Mouse (Mus musculus) lung, embryonic 15.5 days (tissue): ENCODE results near the gene Palm2. TPM values are rescaled to one million over a fixed set of nuclear protein-coding genes. Genes with fewer than 3 reads are reported as not detected.
A peak's percentile ranks its signal among the peaks of the same experiment; 100 is the strongest.

ENCODE experiments used
- ATAC-seq: fragments of 200-750 bp; cut with Nextera tagmentation; 2 replicates; pipeline ENCODE4 v1.8.0; 2017; ENCODE audit warnings: moderate number of reproducible peaks, borderline replicate concordance; ENCODE audit not compliant: low FRiP score, low TSS enrichment; ENCODE audit errors: extremely low read depth
- H3K27ac ChIP-seq: fragments of 300-500 bp; sonication (generic); 2 replicates; pipeline ENCODE4 v1.5.1; 2015; ENCODE audit warnings: moderate library complexity, mild to moderate bottlenecking, inconsistent platforms
- H3K27me3 ChIP-seq: fragments of 300-500 bp; sonication (generic); 2 replicates; pipeline ENCODE4 v1.6.1; 2015; ENCODE audit warnings: inconsistent platforms
- H3K36me3 ChIP-seq: fragments of 300-500 bp; sonication (generic); 2 replicates; pipeline ENCODE4 v1.6.1; 2015; ENCODE audit warnings: inconsistent platforms
- H3K4me1 ChIP-seq: fragments of 300-500 bp; sonication (generic); 2 replicates; pipeline ENCODE4 v1.6.1; 2015; ENCODE audit warnings: inconsistent platforms
- H3K4me2 ChIP-seq: fragments of 300-500 bp; sonication (generic); 2 replicates; pipeline ENCODE4 v1.6.1; 2015; ENCODE audit warnings: inconsistent platforms, mild to moderate bottlenecking, moderate library complexity
- H3K4me3 ChIP-seq: fragments of 300-500 bp; sonication (generic); 2 replicates; pipeline ENCODE4 v1.5.1; 2015; ENCODE audit warnings: mild to moderate bottlenecking, inconsistent platforms
- H3K9ac ChIP-seq: fragments of 300-500 bp; sonication (generic); 2 replicates; pipeline ENCODE4 v1.6.1; 2015; ENCODE audit warnings: inconsistent platforms
- H3K9me3 ChIP-seq: fragments of 300-500 bp; sonication (generic); 2 replicates; pipeline ENCODE4 v1.6.1; 2016; ENCODE audit warnings: inconsistent platforms
- WGBS: fragments of 180-500 bp; shearing (Covaris S2); methylation state at CpG from one replicate; pipeline ENCODE4 v1.1.7; 2015; 5-methylcytosine and 5-hydroxymethylcytosine counted together
- polyA plus RNA-seq: library from polyadenylated mRNA; unstranded; fragments of >200 nt; fragmentation: Nextera tagmentation; extraction: Ambion mirVana; gene quantifications from 2 replicates; pipeline ENCODE4 v1.2.1, GENCODE M21; 2015

Gene Palm2
- polyA plus RNA-seq, 1 experiment from 2014 or later = 8.0 TPM

GRCm38 (mm10) chr4:57515356-57515755 lies 81.3 kb downstream of the Palm2 start:
- Histone ChIP-seq H3K9ac (no peak overlapping the region), H3K36me3 (no peaks in the 10 kb centered on the region), H3K27me3 (no peaks in the 10 kb centered on the region), H3K4me2 (no peak overlapping the region), H3K4me3 (no peak overlapping the region), H3K27ac (no peak overlapping the region), H3K9me3 (no peaks in the 10 kb centered on the region), H3K4me1 (no peaks in the 10 kb centered on the region)
- ATAC-seq = no peak
- 49% methylated on average over 2 of the region's 2 CpGs for WGBS

DNA sequence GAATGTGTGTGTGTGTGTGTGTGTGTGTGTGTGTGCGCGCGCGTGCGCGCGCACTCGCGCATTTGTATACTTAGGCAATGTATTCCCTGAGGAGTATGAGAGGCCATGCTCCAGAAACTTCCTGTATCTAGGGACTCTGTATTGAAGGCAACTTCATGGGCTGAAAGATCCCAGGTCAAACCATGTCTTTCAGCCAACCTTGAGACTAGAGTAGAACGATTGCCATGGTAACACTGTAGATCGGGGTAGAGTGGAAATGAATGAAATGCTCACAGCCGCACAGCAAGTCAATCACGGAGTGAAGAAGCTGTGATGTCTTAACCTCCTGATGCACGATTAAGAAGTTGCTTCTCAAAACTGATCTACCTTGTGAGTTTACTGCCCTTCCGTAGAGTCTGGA lies 89.4 kb downstream of the Palm2 start:
- H3K4me2 ChIP-seq = no peak overlapping the region
- peaks cover 21% of the 10 kb centered on the region for H3K4me1 ChIP-seq
- H3K27me3 ChIP-seq = no peaks in the 10 kb centered on the region
- no peaks in the 10 kb centered on the region for H3K36me3 ChIP-seq
- H3K9ac ChIP-seq = no peak overlapping the region
- H3K9me3 ChIP-seq = no peaks in the 10 kb centered on the region
- 92% methylated on average over 15 of the region's 15 CpGs for WGBS
- no peak overlapping the region for H3K27ac ChIP-seq
- no peak for ATAC-seq
- H3K4me3 ChIP-seq = no peak overlapping the region

DNA sequence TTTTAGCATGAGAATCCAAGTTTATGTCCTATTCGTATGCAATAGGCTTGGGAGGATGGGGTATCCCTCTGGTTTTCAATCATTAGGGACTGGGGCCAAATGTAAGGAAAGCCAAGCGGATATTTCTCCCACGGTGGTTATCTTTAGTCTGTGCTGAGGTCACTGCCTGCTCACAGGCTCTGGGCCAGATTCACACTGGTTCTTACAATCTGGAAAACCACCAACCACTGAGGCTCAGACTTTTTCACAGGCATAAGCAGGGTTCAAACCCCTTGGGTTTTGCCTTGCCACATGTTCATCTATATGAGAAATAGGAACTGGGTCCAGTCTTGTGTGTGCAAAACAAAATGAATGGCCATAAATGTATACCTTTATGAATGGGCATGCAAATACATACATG lies 90.4 kb downstream of the Palm2 start:
- peak; percentile 45; the same call in 1 of the 2 replicates for ATAC-seq
- peaks cover 21% of the 10 kb centered on the region for H3K4me1 ChIP-seq
- 44% methylated on average over 3 of the region's 3 CpGs for WGBS
- no peaks in the 10 kb centered on the region for H3K36me3 ChIP-seq
- H3K9ac ChIP-seq = no peak overlapping the region
- no peak overlapping the region for H3K4me2 ChIP-seq
- H3K27me3 ChIP-seq = no peaks in the 10 kb centered on the region
- H3K9me3 ChIP-seq = no peaks in the 10 kb centered on the region
- peak overlapping the region; percentile 38; the same call in 1 of the 2 replicates for H3K27ac ChIP-seq
- H3K4me3 ChIP-seq = no peak overlapping the region

GRCm38 (mm10) chr4:57525221-57526011 lies 91.4 kb downstream of the Palm2 start:
- Histone ChIP-seq H3K9ac (no peak overlapping the region), H3K4me1 (peaks cover 21% of the 10 kb centered on the region), H3K9me3 (no peaks in the 10 kb centered on the region), H3K4me2 (no peak overlapping the region), H3K27ac (peak overlapping the region; percentile 38), H3K36me3 (no peaks in the 10 kb centered on the region), H3K4me3 (no peak overlapping the region), H3K27me3 (no peaks in the 10 kb centered on the region)
- ATAC-seq = peak; percentile 79
- 54% methylated on average over 9 of the region's 9 CpGs for WGBS

GRCm38 (mm10) chr4:57528296-57528695 lies 94.2 kb downstream of the Palm2 start:
- Histone ChIP-seq H3K36me3 (no peaks in the 10 kb centered on the region), H3K9me3 (no peaks in the 10 kb centered on the region), H3K27me3 (no peaks in the 10 kb centered on the region), H3K9ac (no peak overlapping the region), H3K4me2 (no peak overlapping the region), H3K4me3 (no peak overlapping the region), H3K27ac (no peak overlapping the region), H3K4me1 (peaks cover 21% of the 10 kb centered on the region)
- no peak for ATAC-seq

- WGBS = 62% methylated on average over 6 of the region's 6 CpGs
Observed at GRCm38 (mm10) chr4:57533686-57534085, 99.6 kb downstream of the Palm2 start.

GRCm38 (mm10) chr4:57534232-57534631 lies 100.2 kb downstream of the Palm2 start:
- Histone ChIP-seq H3K4me3 (no peak overlapping the region), H3K9ac (no peak overlapping the region), H3K27me3 (no peaks in the 10 kb centered on the region), H3K27ac (no peak overlapping the region), H3K4me2 (no peak overlapping the region), H3K9me3 (no peaks in the 10 kb centered on the region), H3K4me1 (peaks cover 22% of the 10 kb centered on the region), H3K36me3 (no peaks in the 10 kb centered on the region)
- no peak for ATAC-seq
- 39% methylated on average over 6 of the region's 6 CpGs for WGBS

More at GRCm38 (mm10) chr4:57533686-57534085, 99.6 kb downstream of the Palm2 start:
- Histone ChIP-seq H3K9ac (no peak overlapping the region), H3K4me3 (no peak overlapping the region), H3K4me2 (no peak overlapping the region), H3K27me3 (no peaks in the 10 kb centered on the region), H3K9me3 (no peaks in the 10 kb centered on the region), H3K27ac (no peak overlapping the region), H3K4me1 (peaks cover 22% of the 10 kb centered on the region), H3K36me3 (no peaks in the 10 kb centered on the region)
- ATAC-seq = no peak

DNA sequence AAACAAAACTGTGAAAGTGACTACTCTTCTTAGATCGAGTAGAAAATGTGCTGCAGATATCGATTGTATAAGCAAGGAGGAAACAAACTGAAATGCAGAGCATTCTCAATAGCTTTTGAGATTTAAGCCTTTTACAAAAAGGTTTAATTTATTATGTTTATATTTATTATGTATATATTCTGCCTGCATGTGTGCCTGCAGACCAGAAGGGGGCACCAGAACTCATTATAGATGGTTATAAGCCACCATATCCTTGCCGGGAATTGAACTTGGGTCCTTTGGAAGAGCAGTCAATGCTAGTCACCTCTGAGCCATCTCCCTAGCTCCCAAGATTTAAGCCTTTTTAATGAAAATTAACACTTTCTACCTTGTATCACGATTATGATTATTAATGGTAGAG lies 101.0 kb downstream of the Palm2 start:
- 86% methylated on average over 4 of the region's 4 CpGs for WGBS
- Histone ChIP-seq H3K9me3 (no peaks in the 10 kb centered on the region), H3K4me2 (no peak overlapping the region), H3K9ac (no peak overlapping the region), H3K27me3 (no peaks in the 10 kb centered on the region), H3K36me3 (no peaks in the 10 kb centered on the region), H3K27ac (no peak overlapping the region), H3K4me1 (peaks cover 22% of the 10 kb centered on the region), H3K4me3 (no peak overlapping the region)
- ATAC-seq = no peak

GRCm38 (mm10) chr4:57538029-57538688 lies 104.1 kb downstream of the Palm2 start:
- peak overlapping the region; percentile 90 for H3K27ac ChIP-seq
- H3K9ac ChIP-seq = no peak overlapping the region
- no peaks in the 10 kb centered on the region for H3K27me3 ChIP-seq
- H3K4me2 ChIP-seq = no peak overlapping the region
- H3K9me3 ChIP-seq = no peaks in the 10 kb centered on the region
- WGBS = 5% methylated on average over 4 of the region's 4 CpGs
- peaks cover 25% of the 10 kb centered on the region for H3K4me1 ChIP-seq
- H3K4me3 ChIP-seq = no peak overlapping the region
- peak; percentile 88 for ATAC-seq
- no peaks in the 10 kb centered on the region for H3K36me3 ChIP-seq

DNA sequence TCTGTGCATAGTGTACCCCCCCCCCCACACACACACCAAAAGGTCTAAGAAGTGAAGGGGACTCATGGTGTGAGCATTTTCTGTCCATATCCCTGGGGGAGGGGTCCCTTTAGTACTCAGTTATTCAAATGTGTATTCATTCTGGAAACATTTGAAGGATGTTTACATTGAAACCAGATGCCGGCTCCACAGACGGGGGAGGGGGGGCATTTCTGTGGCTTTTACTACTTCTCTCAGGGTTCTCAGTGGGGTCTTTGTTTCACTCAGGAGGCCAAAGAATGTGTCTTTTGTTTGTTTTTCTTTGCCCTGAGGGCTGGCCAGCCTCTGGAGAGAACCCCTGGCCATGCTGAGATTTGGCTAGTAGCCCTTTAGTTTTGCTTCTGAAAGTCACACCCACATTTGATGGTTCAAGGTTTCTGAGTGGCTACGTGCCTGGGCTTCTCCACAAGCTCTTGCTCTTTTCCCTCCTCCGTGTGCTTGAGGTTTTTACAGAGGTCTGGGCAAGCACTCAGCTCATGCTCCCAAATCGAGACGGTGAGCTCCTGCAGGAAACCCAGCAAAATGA lies 109.7 kb downstream of the Palm2 start:
- H3K4me3 ChIP-seq = no peak overlapping the region
- H3K9me3 ChIP-seq = no peaks in the 10 kb centered on the region
- H3K27ac ChIP-seq = peak overlapping the region; percentile 94
- H3K4me2 ChIP-seq = peak overlapping the region; percentile 25
- no peak overlapping the region for H3K9ac ChIP-seq
- under 1% methylated on average over 6 of the region's 6 CpGs for WGBS
- no peaks in the 10 kb centered on the region for H3K36me3 ChIP-seq
- ATAC-seq = peak; percentile 84
- H3K27me3 ChIP-seq = no peaks in the 10 kb centered on the region
- peaks cover 21% of the 10 kb centered on the region for H3K4me1 ChIP-seq

DNA sequence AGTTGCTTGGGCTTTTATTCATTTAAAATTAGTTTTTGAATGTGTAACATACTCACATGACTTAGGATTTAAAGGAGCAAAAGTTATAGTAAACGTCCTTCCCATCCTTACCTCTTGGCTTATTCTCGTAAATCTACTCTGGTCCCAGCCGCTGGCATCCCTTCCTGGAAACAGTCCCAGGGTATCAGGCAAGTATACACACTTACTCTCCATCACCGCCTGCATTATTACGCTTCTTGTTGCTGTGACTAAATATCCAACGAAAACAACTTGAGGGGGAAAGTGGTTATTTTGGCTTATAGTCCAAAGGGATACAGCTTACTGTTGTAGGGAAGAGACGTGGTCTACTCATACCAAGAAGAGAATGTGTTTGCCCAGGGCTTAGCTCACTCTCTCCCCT lies 113.7 kb downstream of the Palm2 start:
- no peak overlapping the region for H3K27ac ChIP-seq
- H3K4me1 ChIP-seq = peaks cover 24% of the 10 kb centered on the region
- H3K9ac ChIP-seq = no peak overlapping the region
- WGBS = 57% methylated on average over 7 of the region's 7 CpGs
- no peaks in the 10 kb centered on the region for H3K27me3 ChIP-seq
- H3K36me3 ChIP-seq = no peaks in the 10 kb centered on the region
- H3K9me3 ChIP-seq = no peaks in the 10 kb centered on the region
- H3K4me2 ChIP-seq = no peak overlapping the region
- ATAC-seq = no peak
- no peak overlapping the region for H3K4me3 ChIP-seq

DNA sequence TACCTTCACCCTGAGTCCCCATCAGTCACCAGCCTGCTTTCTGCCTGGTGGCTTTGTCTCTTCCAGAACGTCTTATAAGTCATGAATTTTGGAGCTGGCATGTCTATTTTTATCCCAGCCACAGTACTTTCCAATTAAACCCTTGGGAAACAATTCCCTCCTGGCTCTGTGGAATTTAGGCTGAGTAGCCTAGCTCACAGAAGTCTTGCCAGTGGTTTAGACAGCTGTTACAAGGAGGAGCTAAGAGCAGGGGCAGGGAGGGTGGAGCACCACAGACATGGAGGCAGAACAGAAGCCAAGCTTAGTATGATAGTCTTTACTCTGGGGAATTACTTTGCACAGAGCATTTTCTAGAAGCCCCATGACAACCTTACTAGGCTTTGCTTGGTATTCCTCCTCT lies 116.2 kb downstream of the Palm2 start:
- Histone ChIP-seq H3K27me3 (no peaks in the 10 kb centered on the region), H3K9ac (no peak overlapping the region), H3K9me3 (no peaks in the 10 kb centered on the region), H3K4me3 (no peak overlapping the region), H3K27ac (no peak overlapping the region), H3K4me1 (0 out of 2 replicates have a peak, but pooled peaks cover 3% of the 10 kb centered on the region), H3K36me3 (no peaks in the 10 kb centered on the region), H3K4me2 (no peak overlapping the region)
- ATAC-seq = no peak
- WGBS = 26% methylated on average over 1 of the region's 1 CpGs
